Mouse (Mus musculus) splenic B cell, adult 2 months (primary cell): ENCODE data around the gene Tomm40l.

Experiments
- DNase-seq: peaks from one replicate; pipeline ENCODE4 v3.0.0-alpha.2; 2011; ENCODE audit warnings: low read depth, low spot score
- H3K27me3 ChIP-seq: 2 replicates; pipeline ENCODE4 v1.6.1; 2012; ENCODE audit warnings: mild to moderate bottlenecking, low read length, moderate library complexity, mixed read lengths; ENCODE audit not compliant: control insufficient read depth, poor library complexity, insufficient read depth, severe bottlenecking
- H3K36me3 ChIP-seq: 2 replicates; pipeline ENCODE4 v1.6.1; 2012; ENCODE audit warnings: mild to moderate bottlenecking, low read length, moderate library complexity, mixed read lengths; ENCODE audit not compliant: control insufficient read depth, poor library complexity, insufficient read depth, severe bottlenecking

The Tomm40l gene

DNA sequence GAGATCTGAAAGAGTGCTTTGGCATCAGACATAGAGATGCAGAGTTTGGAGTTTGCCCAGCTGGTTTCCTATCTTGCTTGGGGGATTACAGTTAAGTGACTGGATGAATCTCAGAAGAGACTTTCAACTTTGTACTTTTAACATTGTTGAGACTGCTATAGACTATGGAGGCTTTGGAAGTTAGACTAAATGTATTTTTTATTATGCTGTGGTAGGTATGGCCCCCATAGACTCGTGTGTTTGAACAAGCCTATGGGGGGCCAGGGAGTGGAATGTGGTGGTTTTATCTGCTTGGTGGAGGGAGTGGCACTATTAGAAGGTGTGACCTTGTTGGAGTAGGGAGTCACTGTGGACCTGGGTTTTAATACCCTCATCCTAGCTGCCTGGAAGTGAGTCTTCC, 22.8 kb downstream of the Tomm40l start:
- no peaks in the 10 kb centered on the region for H3K27me3 ChIP-seq
- no peak for DNase-seq
- no peaks in the 10 kb centered on the region for H3K36me3 ChIP-seq

DNA sequence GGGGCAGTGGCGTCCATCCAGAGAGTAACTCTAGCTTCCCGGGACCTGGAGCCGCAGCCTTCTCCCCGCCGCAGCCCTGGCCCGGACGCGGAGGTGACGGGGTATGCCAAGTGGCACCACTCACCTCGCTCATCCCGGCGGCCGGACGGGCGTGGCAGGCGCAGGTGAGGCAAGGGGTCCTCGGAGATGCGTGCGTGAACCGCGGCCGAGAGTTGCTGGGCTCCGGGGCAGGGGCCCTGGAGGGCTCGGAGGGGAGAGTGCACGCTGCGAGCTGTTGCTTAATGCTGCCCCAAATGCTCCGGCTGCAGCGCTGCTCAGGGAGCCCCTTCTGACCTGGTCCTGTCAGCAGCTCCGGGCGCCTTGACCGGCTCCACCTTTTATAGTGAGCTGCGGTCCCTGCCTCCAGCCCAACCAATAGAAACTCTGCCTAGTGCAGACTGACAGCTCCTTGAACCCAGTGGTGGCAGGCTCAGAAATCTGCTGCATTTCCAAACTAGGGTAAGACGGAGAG, 26.4 kb downstream of the Tomm40l start, which contains the start of gene Pcp4l1:
TSS of gene Pcp4l1 (minus strand) at position 382 of the 511 bp plus-strand sequence.
- Histone ChIP-seq H3K27me3 (no peaks in the 10 kb centered on the region), H3K36me3 (no peaks in the 10 kb centered on the region)
- DNase-seq, result peak; percentile 29

DNA sequence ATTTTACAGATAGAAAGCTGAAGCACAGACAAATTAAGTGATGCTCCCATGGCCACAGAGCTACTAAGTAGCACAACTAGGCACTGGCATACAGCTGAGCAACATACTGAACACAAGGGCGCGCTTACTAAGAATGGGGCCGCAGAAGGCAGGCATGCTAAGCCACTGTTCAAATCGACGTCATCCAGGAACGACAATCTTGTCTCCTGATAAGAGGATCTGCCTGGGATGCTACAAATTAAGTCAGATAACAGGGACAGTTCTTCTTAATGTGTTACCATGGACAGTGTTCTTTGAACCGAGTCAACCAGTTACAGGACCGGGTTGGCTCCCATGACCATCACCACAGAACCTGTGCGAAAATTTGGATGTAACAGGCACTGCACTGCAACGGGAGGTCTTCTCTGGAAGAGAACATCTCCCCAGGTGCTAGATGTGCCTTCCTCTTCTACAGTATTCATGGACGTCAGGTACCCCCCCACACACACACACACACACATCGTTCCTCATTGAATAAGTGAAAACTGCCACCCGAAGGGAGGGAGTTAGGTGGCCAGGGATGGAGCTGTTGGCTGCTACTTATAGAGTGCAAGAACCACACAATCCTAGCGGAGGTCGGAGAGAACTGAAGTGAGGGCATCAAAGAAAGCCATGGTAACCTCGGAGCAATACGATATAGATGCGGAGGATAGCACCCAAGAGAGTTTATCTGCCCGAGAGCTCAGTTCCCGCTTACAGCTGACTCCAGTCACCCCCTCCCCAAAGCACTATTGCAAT, 27.1 kb downstream of the Tomm40l start:
- DNase-seq, result peak; percentile 19
- Histone ChIP-seq H3K36me3 (no peaks in the 10 kb centered on the region), H3K27me3 (no peaks in the 10 kb centered on the region)

DNA sequence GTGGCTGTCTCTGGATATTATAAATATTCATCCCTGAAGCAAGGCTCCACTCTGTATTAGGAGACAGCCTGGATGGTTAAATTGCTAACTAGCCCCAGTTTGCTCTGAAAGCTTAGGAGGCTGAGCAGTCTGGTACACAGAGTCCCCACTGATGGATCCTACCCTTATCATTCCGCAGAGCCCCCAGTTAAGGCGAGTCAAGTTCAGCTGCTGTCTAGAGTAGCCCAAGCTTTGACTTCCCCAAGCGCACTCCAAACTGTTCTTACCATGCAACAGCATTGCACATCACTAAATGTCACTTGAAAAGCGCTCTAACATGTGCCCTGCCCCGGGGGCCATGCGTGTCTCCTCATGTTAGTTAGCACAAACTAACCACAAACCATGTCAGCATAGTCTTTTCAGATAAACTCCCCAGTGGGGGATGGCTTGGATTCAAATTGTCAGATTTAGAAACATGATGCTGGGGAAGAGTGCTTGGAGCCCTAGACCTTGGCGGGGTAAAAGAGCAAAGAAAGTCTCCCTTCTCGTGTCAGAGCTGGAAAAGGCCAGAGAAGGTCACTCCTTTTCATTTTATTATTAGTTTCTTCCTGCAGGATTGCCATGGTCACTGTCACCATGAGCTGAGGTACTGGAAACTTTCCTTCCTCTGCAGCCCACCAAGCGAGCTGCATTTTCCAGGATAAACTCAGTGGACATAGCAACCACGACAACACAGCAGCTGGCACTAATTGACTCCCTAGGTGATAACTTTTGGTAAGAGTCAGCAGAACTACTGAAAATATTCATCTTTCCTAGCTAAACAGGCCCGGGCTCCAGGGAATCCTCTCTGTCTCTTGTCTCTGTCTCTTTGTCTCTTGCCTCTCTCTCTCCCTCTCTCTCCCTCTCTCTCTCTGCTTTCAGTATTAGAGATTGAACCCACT, 28.1 kb downstream of the Tomm40l start:
- H3K27me3 ChIP-seq, result no peaks in the 10 kb centered on the region
- no peak for DNase-seq
- H3K36me3 ChIP-seq, result no peaks in the 10 kb centered on the region

DNA sequence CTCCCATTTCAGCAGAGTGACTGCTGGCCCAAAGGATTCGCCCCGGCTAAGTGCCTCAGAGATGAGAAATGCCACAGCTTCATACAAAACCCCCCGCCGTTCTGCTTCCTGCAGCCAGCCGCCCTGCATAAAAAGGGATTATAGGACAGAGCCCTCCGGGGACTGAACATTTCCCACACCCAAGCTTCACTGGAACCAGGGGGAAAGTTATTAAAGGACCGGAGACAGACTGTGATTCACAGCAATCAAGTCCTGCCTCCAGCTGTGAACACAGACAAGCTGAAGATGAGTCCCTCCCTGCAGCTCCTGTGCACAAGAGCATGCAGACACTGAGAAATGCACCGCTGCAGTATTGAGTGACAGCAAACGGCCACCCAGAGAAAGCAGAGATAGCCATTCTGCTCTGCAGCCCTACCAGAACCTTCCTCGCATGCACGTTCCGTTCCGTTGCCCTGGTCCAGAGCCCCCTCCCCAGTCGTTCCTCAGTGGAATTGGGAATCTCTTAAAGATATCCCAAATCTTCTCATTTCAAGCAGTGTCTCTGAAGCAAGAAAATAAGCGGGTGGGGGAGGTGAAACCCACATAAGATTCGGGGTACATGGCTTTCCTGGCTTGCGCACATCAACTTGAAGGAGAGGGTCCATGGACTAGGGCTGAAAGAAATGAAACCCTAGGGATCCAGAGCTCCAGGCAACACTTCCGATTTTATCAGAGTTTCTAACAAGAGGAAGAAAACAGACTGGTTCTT, 29.0 kb downstream of the Tomm40l start:
- no peak for DNase-seq
- Histone ChIP-seq H3K27me3 (no peaks in the 10 kb centered on the region), H3K36me3 (no peaks in the 10 kb centered on the region)

DNA sequence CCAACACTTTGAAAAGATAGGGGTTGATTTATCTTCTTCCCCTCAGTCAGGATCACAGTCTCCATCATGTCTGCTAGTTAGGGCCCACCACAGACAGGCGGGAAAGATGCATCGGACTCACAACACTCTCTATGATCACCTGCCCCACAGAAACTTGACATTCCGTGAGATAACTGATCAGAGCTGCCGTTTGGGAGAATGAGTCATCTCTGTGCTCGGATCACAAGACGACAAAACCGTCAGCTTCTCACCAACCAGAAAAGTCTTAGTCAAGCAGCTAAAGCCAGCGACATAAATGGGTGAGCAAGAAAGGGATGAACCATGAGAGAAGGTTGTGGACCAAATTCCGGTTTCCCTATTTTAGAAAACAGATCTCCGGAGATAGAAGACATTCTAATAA, 30.0 kb downstream of the Tomm40l start:
- no peaks in the 10 kb centered on the region for H3K27me3 ChIP-seq
- no peaks in the 10 kb centered on the region for H3K36me3 ChIP-seq
- DNase-seq, result no peak

DNA sequence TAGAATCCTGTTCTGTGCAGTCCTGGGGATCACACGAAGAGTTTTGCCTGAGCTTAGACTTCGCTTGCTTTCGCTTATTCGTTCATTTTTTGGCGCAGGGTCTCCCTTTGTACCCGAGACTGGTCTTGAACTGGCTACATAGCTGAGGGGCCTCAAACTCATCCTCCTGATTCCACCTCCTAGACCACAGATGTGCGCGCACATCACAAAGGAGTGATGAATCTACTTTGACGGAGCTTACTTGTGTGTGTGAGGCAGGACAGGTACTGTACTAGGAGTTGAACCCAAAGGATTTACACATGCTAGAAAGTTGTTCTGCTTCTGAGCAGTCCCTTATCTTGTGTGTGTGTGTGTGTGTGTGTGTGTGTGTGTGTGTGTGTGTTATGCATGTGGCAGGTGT, 31.5 kb downstream of the Tomm40l start:
- no peak for DNase-seq
- no peaks in the 10 kb centered on the region for H3K36me3 ChIP-seq

DNA sequence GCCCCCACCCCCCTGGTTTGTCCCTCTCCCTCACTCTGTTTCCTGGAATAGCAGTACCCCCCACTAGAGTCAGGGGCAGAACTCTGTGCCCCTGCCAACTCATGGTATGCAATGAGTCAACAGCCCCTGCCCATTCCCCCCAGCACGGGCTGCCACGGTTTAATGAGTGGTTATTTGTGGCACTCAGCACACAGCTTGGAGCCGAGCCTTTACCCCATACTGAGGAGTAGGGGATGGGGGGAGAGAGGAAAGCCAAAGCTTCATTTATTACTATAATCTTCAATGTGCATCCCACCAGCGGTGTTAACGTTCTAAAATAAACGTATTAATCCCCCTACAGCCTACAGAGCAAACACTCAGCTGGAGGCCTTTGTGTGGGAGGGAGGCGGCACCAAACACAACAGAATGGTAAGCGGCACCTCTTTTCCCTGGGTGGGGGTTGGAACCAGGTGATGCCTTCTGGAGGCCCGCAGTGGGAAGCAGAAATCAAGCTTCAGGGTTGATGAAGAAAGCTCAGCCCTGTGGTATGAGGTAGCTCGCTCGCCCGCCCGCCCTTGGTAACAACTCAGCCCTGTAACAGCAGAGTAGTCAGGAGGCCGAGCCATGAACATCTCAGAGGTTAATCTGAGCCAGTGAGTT, 32.7 kb downstream of the Tomm40l start:
- H3K36me3 ChIP-seq, result no peaks in the 10 kb centered on the region
- DNase-seq, result no peak

More for the DNA sequence above, 31.5 kb downstream of the Tomm40l start:
- H3K27me3 ChIP-seq, result no peaks in the 10 kb centered on the region

DNA sequence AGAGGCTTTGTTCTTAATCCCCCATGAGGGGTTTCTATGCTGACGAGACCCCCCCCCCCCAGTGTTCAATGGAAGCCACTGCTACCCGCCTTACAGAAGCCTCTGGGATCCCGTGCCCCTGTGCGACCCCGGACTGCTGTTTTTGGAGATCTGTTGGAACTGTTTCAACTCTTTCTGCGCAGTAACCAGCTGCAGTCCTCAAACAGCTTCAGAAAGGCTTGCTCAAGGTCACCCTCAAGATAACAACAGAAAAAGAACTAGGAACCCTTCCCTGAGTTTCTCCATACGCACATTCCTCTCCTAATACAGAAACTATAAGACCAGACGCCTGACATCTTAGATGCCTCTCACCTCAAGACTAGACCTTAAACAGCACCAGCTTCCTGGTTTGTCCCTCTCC, 33.3 kb downstream of the Tomm40l start:
- DNase-seq, result no peak
- H3K27me3 ChIP-seq, result no peaks in the 10 kb centered on the region
- H3K36me3 ChIP-seq, result no peaks in the 10 kb centered on the region

More for the DNA sequence above, 32.7 kb downstream of the Tomm40l start:
- no peaks in the 10 kb centered on the region for H3K27me3 ChIP-seq

DNA sequence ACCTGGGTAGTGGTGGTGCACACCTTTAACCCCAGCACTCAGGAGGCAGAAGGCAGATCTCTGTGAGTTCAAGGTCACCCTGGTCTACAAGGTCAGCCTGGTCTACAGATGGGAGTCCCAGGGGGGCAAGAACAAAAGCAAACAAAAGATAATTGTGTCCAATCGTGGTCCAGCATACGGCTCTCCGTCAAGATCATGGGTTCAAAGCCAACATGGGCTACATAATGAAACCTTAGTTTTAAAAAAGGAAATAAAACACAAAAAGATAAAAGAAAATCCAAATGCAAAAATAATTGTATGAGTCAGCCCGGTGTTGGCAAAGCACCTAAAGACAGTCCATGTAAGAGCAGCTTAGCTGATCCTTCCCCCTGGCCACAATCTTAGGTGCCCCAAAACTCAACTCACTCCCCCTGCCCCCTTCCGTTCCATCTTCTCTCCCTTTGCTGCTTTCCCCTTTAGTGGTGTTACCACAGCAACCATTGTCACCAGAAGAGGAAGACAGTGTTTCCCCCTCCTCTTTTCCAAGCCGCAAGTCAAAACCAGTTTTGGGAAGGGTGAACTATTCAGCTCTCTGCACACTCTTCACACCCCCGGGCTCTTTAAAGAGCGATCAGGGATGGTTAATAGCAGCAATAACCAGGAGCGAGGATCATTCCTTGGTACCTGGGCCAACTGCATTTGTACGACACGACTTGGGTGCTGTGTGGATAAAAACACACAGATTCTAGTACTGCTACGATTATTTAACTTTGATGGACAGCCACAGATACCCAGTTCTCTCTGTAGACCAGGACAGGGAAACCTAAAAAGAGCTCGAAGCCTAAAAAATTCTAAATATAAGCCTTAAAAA, 34.2 kb downstream of the Tomm40l start:
- H3K27me3 ChIP-seq, result no peaks in the 10 kb centered on the region
- no peaks in the 10 kb centered on the region for H3K36me3 ChIP-seq
- no peak for DNase-seq

DNA sequence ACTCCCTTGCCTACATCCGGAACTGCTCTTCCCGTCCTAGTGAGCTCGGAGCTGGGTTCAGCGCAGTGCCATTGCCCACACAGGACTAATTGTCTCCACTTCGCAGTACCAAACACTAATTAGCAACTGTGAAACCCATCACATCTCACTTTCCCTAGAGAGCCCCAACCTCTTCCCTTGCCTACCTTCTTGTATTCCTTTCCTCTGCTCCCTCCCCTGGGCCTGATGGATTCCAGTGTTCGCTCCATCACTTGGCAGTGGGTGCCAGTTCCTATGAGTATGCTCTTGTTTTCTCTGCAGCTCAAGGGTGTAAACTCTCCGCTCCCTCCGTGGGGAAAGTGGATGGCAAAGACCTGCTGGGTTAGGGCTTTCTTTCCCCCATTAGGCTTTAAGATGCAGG, 36.7 kb downstream of the Tomm40l start:
- Histone ChIP-seq H3K27me3 (no peaks in the 10 kb centered on the region), H3K36me3 (no peaks in the 10 kb centered on the region)
- DNase-seq, result no peak

DNA sequence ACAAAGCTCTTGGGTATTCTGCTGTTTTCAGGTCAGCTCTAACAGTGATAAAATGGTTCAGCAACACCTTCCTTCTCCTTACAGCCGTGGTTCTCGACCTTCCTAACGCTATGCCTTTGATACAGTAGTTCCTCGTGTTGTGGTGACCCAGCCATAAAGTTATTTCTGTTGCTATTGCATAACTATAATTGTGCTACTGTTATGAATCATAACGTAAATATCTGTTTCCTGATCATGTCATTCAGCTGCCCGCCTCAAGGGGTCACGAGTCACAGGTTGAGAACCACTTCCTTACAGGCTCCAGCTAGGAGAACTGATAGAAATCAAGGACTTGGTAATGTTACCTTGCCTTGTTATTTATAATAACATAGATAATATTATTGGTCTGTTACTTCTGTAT, 38.0 kb downstream of the Tomm40l start:
- peak; percentile 72 for DNase-seq
- Histone ChIP-seq H3K36me3 (no peaks in the 10 kb centered on the region), H3K27me3 (no peaks in the 10 kb centered on the region)

DNA sequence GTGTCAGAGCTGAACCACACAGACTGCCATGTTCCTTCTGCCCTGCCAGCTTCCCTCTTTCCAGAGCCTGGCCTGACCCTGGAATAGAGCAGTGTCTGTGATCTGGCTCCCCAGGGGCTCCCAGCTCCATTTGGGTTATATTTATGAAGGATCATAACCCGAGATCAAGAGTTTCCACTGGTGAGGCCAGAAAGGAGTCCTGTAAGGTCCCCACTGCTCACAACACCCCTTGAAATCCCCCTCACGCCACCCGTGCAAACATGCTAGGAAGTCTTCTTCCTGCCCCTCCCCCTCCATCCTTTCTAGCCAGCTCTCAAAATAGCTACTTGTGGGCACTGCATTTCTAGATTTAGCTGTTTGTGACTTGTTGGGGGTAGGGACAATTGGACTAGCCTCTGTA, 38.7 kb downstream of the Tomm40l start:
- Histone ChIP-seq H3K36me3 (no peaks in the 10 kb centered on the region), H3K27me3 (no peaks in the 10 kb centered on the region)
- DNase-seq, result no peak
